ENCODE assay signal across 8 mouse cellular contexts in genomic region chr4:150220584-150220983, GRCm38 (mm10). TPM values are rescaled to one million over a fixed set of nuclear protein-coding genes. Genes with fewer than 3 reads are reported as not detected.
A peak's percentile ranks its signal among the peaks of the same experiment; 100 is the strongest.
DNase-seq lines count a peak whose midpoint lies in the region; ATAC-seq and TF ChIP-seq lines count a peak whose summit lies in the region.

No protein-coding gene starts in this region.

- TF ChIP-seq CTCF in hindbrain, postnatal 0 days (IDR thresholded peaks at IDR 0.05; ENCODE audit: low read depth): no peak

- no peak for ATAC-seq in hindbrain, embryonic 12.5 days (ENCODE audit: low FRiP score)
- no peak for ATAC-seq in hindbrain, postnatal 0 days
- ATAC-seq in embryonic facial prominence, embryonic 11.5 days (replicated peaks; ENCODE audit: insufficient number of reproducible peaks, low FRiP score, low TSS enrichment, low read depth): no peak
- peak; percentile 67 for ATAC-seq in kidney, embryonic 14.5 days (ENCODE audit: low FRiP score, low TSS enrichment)
- ATAC-seq in lung, embryonic 15.5 days (ENCODE audit: borderline replicate concordance, extremely low read depth, low FRiP score, low TSS enrichment): peak; percentile 71

- no peaks in the 10 kb centered on the region for H3K36me3 ChIP-seq in hindbrain, embryonic 12.5 days
- no peaks in the 10 kb centered on the region for H3K36me3 ChIP-seq in hindbrain, postnatal 0 days (ENCODE audit: insufficient read depth, low read length)
- H3K36me3 ChIP-seq in embryonic facial prominence, embryonic 11.5 days (replicated peaks; ENCODE audit: control insufficient read depth, insufficient read depth, low read depth, low read length): no peaks in the 10 kb centered on the region
- H3K36me3 ChIP-seq in kidney, embryonic 14.5 days (ENCODE audit: control insufficient read depth, insufficient read depth, low read length): no peaks in the 10 kb centered on the region
- H3K36me3 ChIP-seq in lung, embryonic 15.5 days: no peaks in the 10 kb centered on the region

- DNase-seq in hindbrain, postnatal 0 days (ENCODE audit: low spot score): no peak
- peak; percentile 54 for DNase-seq in embryonic facial prominence, embryonic 11.5 days (ENCODE audit: low spot score)
- DNase-seq in natural killer cell, adult 2 months (ENCODE audit: low spot score in 2 of 2): no peak
- DNase-seq in left cerebral cortex, postnatal 10 days (ENCODE audit: extremely low spot score in 1 of 2, low spot score in 2 of 2): no peak
- no peak for DNase-seq in urinary bladder, postnatal 25 days (ENCODE audit: low spot score)

- 21% methylated on average over 11 of the region's 11 CpGs for WGBS in hindbrain, embryonic 12.5 days
- 23% methylated on average over 11 of the region's 11 CpGs for WGBS in hindbrain, postnatal 0 days
- 16% methylated on average over 11 of the region's 11 CpGs for WGBS in embryonic facial prominence, embryonic 11.5 days
- 17% methylated on average over 11 of the region's 11 CpGs for WGBS in kidney, embryonic 14.5 days
- 17% methylated on average over 11 of the region's 11 CpGs for WGBS in lung, embryonic 15.5 days

- no peak overlapping the region for H3K9ac ChIP-seq in hindbrain, embryonic 12.5 days
- no peak overlapping the region for H3K9ac ChIP-seq in hindbrain, postnatal 0 days (replicated peaks; ENCODE audit: low read length)
- no peak overlapping the region; the same call in 1 of the 2 replicates for H3K9ac ChIP-seq in embryonic facial prominence, embryonic 11.5 days (replicated peaks; ENCODE audit: low read length)
- H3K9ac ChIP-seq in kidney, embryonic 14.5 days (ENCODE audit: low read depth, low read length): no peak overlapping the region
- H3K9ac ChIP-seq in lung, embryonic 15.5 days: 0 out of 2 replicates have a peak overlapping the region, but pooled peaks have one; percentile 18

- peak overlapping the region; percentile 27; the same call in 1 of the 2 replicates for H3K4me2 ChIP-seq in hindbrain, embryonic 12.5 days (replicated peaks)
- H3K4me2 ChIP-seq in hindbrain, postnatal 0 days (ENCODE audit: low read depth, low read length): no peak overlapping the region
- peak overlapping the region; percentile 13; the same call in 1 of the 2 replicates for H3K4me2 ChIP-seq in embryonic facial prominence, embryonic 11.5 days (ENCODE audit: low read depth, low read length)
- H3K4me2 ChIP-seq in kidney, embryonic 14.5 days (replicated peaks; ENCODE audit: low read depth, low read length): peak overlapping the region; percentile 21
- H3K4me2 ChIP-seq in lung, embryonic 15.5 days: peak overlapping the region; percentile 53

- H3K9me3 ChIP-seq in hindbrain, embryonic 12.5 days (replicated peaks): no peaks in the 10 kb centered on the region
- no peaks in the 10 kb centered on the region for H3K9me3 ChIP-seq in hindbrain, postnatal 0 days (ENCODE audit: low read length)
- no peaks in the 10 kb centered on the region for H3K9me3 ChIP-seq in embryonic facial prominence, embryonic 11.5 days (replicated peaks; ENCODE audit: control insufficient read depth, low read length)
- no peaks in the 10 kb centered on the region for H3K9me3 ChIP-seq in kidney, embryonic 14.5 days (ENCODE audit: control insufficient read depth, low read length)
- H3K9me3 ChIP-seq in lung, embryonic 15.5 days: no peaks in the 10 kb centered on the region

- intact Hi-C loops in left cerebral cortex, postnatal 10 days (cut with DNase I): loop anchor here (10.0 kb wide), 1 partner anchor 86 kb away; no protein-coding TSS in a partner anchor

- no peak overlapping the region for H3K4me3 ChIP-seq in hindbrain, embryonic 12.5 days
- no peak overlapping the region for H3K4me3 ChIP-seq in hindbrain, postnatal 0 days (ENCODE audit: low read length)
- H3K4me3 ChIP-seq in embryonic facial prominence, embryonic 11.5 days (ENCODE audit: low read depth, low read length): no peak overlapping the region
- no peak overlapping the region; the same call in 1 of the 2 replicates for H3K4me3 ChIP-seq in kidney, embryonic 14.5 days (ENCODE audit: low read length)
- peak overlapping the region; percentile 23 for H3K4me3 ChIP-seq in lung, embryonic 15.5 days

- H3K27me3 ChIP-seq in hindbrain, embryonic 12.5 days: peaks cover 3% of the 10 kb centered on the region; the same call in 1 of the 2 replicates
- no peaks in the 10 kb centered on the region for H3K27me3 ChIP-seq in hindbrain, postnatal 0 days (ENCODE audit: insufficient read depth, low read length)
- H3K27me3 ChIP-seq in embryonic facial prominence, embryonic 11.5 days (ENCODE audit: control insufficient read depth, insufficient read depth, low read length): no peaks in the 10 kb centered on the region
- H3K27me3 ChIP-seq in kidney, embryonic 14.5 days (ENCODE audit: control insufficient read depth, insufficient read depth, low read length): no peaks in the 10 kb centered on the region
- no peaks in the 10 kb centered on the region for H3K27me3 ChIP-seq in lung, embryonic 15.5 days

- no peak overlapping the region for H3K27ac ChIP-seq in hindbrain, embryonic 12.5 days
- H3K27ac ChIP-seq in hindbrain, postnatal 0 days: no peak overlapping the region
- no peak overlapping the region for H3K27ac ChIP-seq in embryonic facial prominence, embryonic 11.5 days (replicated peaks; ENCODE audit: low read depth, low read length)
- H3K27ac ChIP-seq in kidney, embryonic 14.5 days (ENCODE audit: low read depth, low read length): no peak overlapping the region
- H3K27ac ChIP-seq in lung, embryonic 15.5 days: no peak overlapping the region

- 0 out of 2 replicates have a peak, but pooled peaks cover 5% of the 10 kb centered on the region for H3K4me1 ChIP-seq in hindbrain, embryonic 12.5 days
- no peaks in the 10 kb centered on the region for H3K4me1 ChIP-seq in hindbrain, postnatal 0 days (ENCODE audit: insufficient read depth, low read length)
- no peaks in the 10 kb centered on the region for H3K4me1 ChIP-seq in embryonic facial prominence, embryonic 11.5 days (ENCODE audit: control insufficient read depth, insufficient read depth, low read length)
- no peaks in the 10 kb centered on the region for H3K4me1 ChIP-seq in kidney, embryonic 14.5 days (ENCODE audit: control insufficient read depth, insufficient read depth, low read length)
- H3K4me1 ChIP-seq in lung, embryonic 15.5 days: peaks cover 9% of the 10 kb centered on the region

RNA-seq across cellular contexts. Expression of gene Eno1, which starts 15.9 kb away (rescaled TPM):
- 1,309 and 1,398 TPM in 2 replicates for polyA plus RNA-seq in hindbrain, embryonic 12.5 days (2016; fragmentation: Nextera tagmentation; extraction: Ambion mirVana)
- 538 and 549 TPM in 2 replicates for total RNA-seq in hindbrain, postnatal 0 days (2014; rRNA removed)
- 1,243 and 1,257 TPM in 2 replicates for polyA plus RNA-seq in hindbrain, postnatal 0 days (2015; fragmentation: Nextera tagmentation; extraction: Ambion mirVana)
- polyA plus RNA-seq in embryonic facial prominence, embryonic 11.5 days (2014; fragmentation: Nextera tagmentation; extraction: Ambion mirVana): 1,873 and 2,043 TPM in 2 replicates
- 1,584 and 1,728 TPM in 2 replicates for polyA plus RNA-seq in kidney, embryonic 14.5 days (2014; fragmentation: Nextera tagmentation; extraction: Ambion mirVana)
- 1,793 and 1,844 TPM in 2 replicates for polyA plus RNA-seq in lung, embryonic 15.5 days (2015; fragmentation: Nextera tagmentation; extraction: Ambion mirVana)
- 100 to 1,000 TPM; 308 to 325 TPM for total RNA-seq in left cerebral cortex, postnatal 10 days (2021)

RNA-seq across cellular contexts. Expression of gene Car6, which starts 19.5 kb away (rescaled TPM):
- 0.41 TPM in 1 of 2 replicates, not detected in the other for polyA plus RNA-seq in hindbrain, embryonic 12.5 days (2016; fragmentation: Nextera tagmentation; extraction: Ambion mirVana)
- not detected in 2 replicates for total RNA-seq in hindbrain, postnatal 0 days (2014; rRNA removed)
- polyA plus RNA-seq in hindbrain, postnatal 0 days (2015; fragmentation: Nextera tagmentation; extraction: Ambion mirVana): not detected in 2 replicates
- polyA plus RNA-seq in embryonic facial prominence, embryonic 11.5 days (2014; fragmentation: Nextera tagmentation; extraction: Ambion mirVana): 0.18 TPM in 1 of 2 replicates, not detected in the other
- polyA plus RNA-seq in kidney, embryonic 14.5 days (2014; fragmentation: Nextera tagmentation; extraction: Ambion mirVana): not detected in 2 replicates
- polyA plus RNA-seq in lung, embryonic 15.5 days (2015; fragmentation: Nextera tagmentation; extraction: Ambion mirVana): not detected in 2 replicates
- total RNA-seq in left cerebral cortex, postnatal 10 days (2021): not detected

Comparison
In these comparisons a context has a peak if more than half of its experiments do, and no peak if none do; other contexts are left out.
1. ATAC-seq: peak in kidney, embryonic 14.5 days (single experiment) and lung, embryonic 15.5 days (single experiment); none in hindbrain, embryonic 12.5 days (single experiment), hindbrain, postnatal 0 days (single experiment) and embryonic facial prominence, embryonic 11.5 days (single experiment).